In genomic region chr11:88619468-88620157, GRCm38 (mm10) we compare ENCODE assay signal across 8 mouse cellular contexts.
DNase-seq lines count a peak whose midpoint lies in the region; ATAC-seq and TF ChIP-seq lines count a peak whose summit lies in the region.

No protein-coding gene starts in this region.

- H3K36me3 ChIP-seq in forebrain, postnatal 0 days (ENCODE audit: insufficient read depth), result no peaks in the 10 kb centered on the region
- no peaks in the 10 kb centered on the region for H3K36me3 ChIP-seq in midbrain, embryonic 15.5 days (replicated peaks)

- intact Hi-C loops in left cerebral cortex, adult 2 months (cut with DNase I), result loop anchor here (2.0 to 5.0 kb wide), 2 partner anchors 32 to 99 kb away; partner anchors contain the start of gene Msi2
- intact Hi-C loops in left cerebral cortex, postnatal 14 days (cut with DNase I), result no loop called here

- 43% methylated on average over 9 of the region's 9 CpGs for WGBS in forebrain, postnatal 0 days
- WGBS in midbrain, embryonic 15.5 days, result 54% methylated on average over 9 of the region's 9 CpGs

- H3K9ac ChIP-seq in forebrain, postnatal 0 days, result no peak overlapping the region
- H3K9ac ChIP-seq in midbrain, embryonic 15.5 days, result no peak overlapping the region

- no peak for TF ChIP-seq CTCF in left cerebral cortex, adult 2 months (IDR thresholded peaks at IDR 0.05)
- no peak for TF ChIP-seq CTCF in forebrain, postnatal 0 days (IDR thresholded peaks at IDR 0.05; ENCODE audit: low read depth)

- no peaks in the 10 kb centered on the region for H3K9me3 ChIP-seq in forebrain, postnatal 0 days (ENCODE audit: low read length)
- no peaks in the 10 kb centered on the region for H3K9me3 ChIP-seq in midbrain, embryonic 15.5 days

- ATAC-seq in forebrain, postnatal 0 days, result no peak
- no peak for ATAC-seq in midbrain, embryonic 15.5 days (replicated peaks)

- H3K27ac ChIP-seq in left cerebral cortex, adult 2 months, result peak overlapping the region; percentile 76
- H3K27ac ChIP-seq in forebrain, postnatal 0 days (ENCODE audit: low read depth, low read length), result peak overlapping the region; percentile 40; the same call in 1 of the 2 replicates
- peak overlapping the region; percentile 12; the same call in 1 of the 2 replicates for H3K27ac ChIP-seq in midbrain, embryonic 15.5 days

- H3K4me2 ChIP-seq in forebrain, postnatal 0 days (ENCODE audit: low read depth), result no peak overlapping the region
- H3K4me2 ChIP-seq in midbrain, embryonic 15.5 days, result no peak overlapping the region

- no peak for DNase-seq in left cerebral cortex, adult 2 months (ENCODE audit: extremely low spot score in 1 of 2, low spot score in 2 of 2)
- no peak for DNase-seq in left cerebral cortex, postnatal 14 days (ENCODE audit: low spot score in 2 of 2)
- peak; percentile 29 for DNase-seq in ES-CJ7 (ENCODE audit: low read depth, low spot score)
- no peak for DNase-seq in forebrain, postnatal 0 days
- no peak for DNase-seq in right cerebral cortex, postnatal 14 days
- DNase-seq in cerebellum, adult 18-20 months, result no peak
- DNase-seq in adrenal gland, postnatal 25 days, result no peak

- peaks cover 21% of the 10 kb centered on the region for H3K4me1 ChIP-seq in forebrain, postnatal 0 days (ENCODE audit: insufficient read depth)
- peaks cover 40% of the 10 kb centered on the region for H3K4me1 ChIP-seq in midbrain, embryonic 15.5 days

- H3K27me3 ChIP-seq in forebrain, postnatal 0 days (ENCODE audit: insufficient read depth, low read length), result no peaks in the 10 kb centered on the region
- no peaks in the 10 kb centered on the region for H3K27me3 ChIP-seq in midbrain, embryonic 15.5 days (replicated peaks)

- no peak overlapping the region for H3K4me3 ChIP-seq in left cerebral cortex, adult 2 months
- H3K4me3 ChIP-seq in forebrain, postnatal 0 days (ENCODE audit: low read depth, low read length), result no peak overlapping the region
- no peak overlapping the region for H3K4me3 ChIP-seq in midbrain, embryonic 15.5 days

Comparison
In these comparisons a context has a peak if more than half of its experiments do, and no peak if none do; other contexts are left out.
1. H3K27ac ChIP-seq: peak in every context shown above with its lines; median percentile 76 in left cerebral cortex, adult 2 months; 40 in forebrain, postnatal 0 days; 12 in midbrain, embryonic 15.5 days.